Mouse (Mus musculus) liver, embryonic 16.5 days (tissue): ENCODE data around the gene Cavin1. TPM values are rescaled to one million over a fixed set of nuclear protein-coding genes. Genes with fewer than 3 reads are reported as not detected.

Experiments
- ATAC-seq: fragments of 200-750 bp; cut with Nextera tagmentation; 2 replicates; pipeline ENCODE4 v1.8.0; 2017; ENCODE audit warnings: low read depth, mild to moderate bottlenecking, moderate number of reproducible peaks, moderate library complexity
- H3K27ac ChIP-seq: fragments of 300-500 bp; sonication (generic); 2 replicates; pipeline ENCODE4 v1.5.1; 2014; ENCODE audit warnings: mild to moderate bottlenecking, low read length
- H3K27me3 ChIP-seq: fragments of 300-500 bp; sonication (generic); 2 replicates; pipeline ENCODE4 v1.6.1; 2014; ENCODE audit warnings: low read depth, low read length, mixed read lengths; ENCODE audit not compliant: control insufficient read depth, insufficient read depth
- H3K36me3 ChIP-seq: fragments of 300-500 bp; sonication (generic); 2 replicates; pipeline ENCODE4 v1.6.1; 2014; ENCODE audit warnings: mild to moderate bottlenecking; ENCODE audit not compliant: control insufficient read depth, insufficient read depth
- H3K4me1 ChIP-seq: fragments of 300-500 bp; sonication (generic); 2 replicates; pipeline ENCODE4 v1.6.1; 2014; ENCODE audit warnings: low read depth, low read length, mixed read lengths; ENCODE audit not compliant: control insufficient read depth
- H3K4me2 ChIP-seq: fragments of 300-500 bp; sonication (generic); 2 replicates; pipeline ENCODE4 v1.6.1; 2014; ENCODE audit warnings: low read depth, low read length, mixed read lengths
- H3K4me3 ChIP-seq: fragments of 300-500 bp; sonication (generic); 2 replicates; pipeline ENCODE4 v1.5.1; 2014; ENCODE audit warnings: low read depth, mild to moderate bottlenecking, low read length
- H3K9ac ChIP-seq: fragments of 300-500 bp; sonication (generic); 2 replicates; pipeline ENCODE4 v1.6.1; 2014; ENCODE audit warnings: low read depth, low read length
- H3K9me3 ChIP-seq: fragments of 300-500 bp; sonication (generic); replicated peaks from 2 replicates; pipeline ENCODE4 v1.6.1; 2016; ENCODE audit warnings: low read length; ENCODE audit not compliant: control insufficient read depth
- WGBS: fragments of 180-500 bp; shearing (Covaris S2); extraction: QIAGEN DNeasy Blood & Tissue Kit; methylation state at CpG from one replicate; pipeline ENCODE4 v1.1.7; 2014; ENCODE audit not compliant: insufficient replicate concordance; 5-methylcytosine and 5-hydroxymethylcytosine counted together
- polyA plus RNA-seq: library from polyadenylated mRNA; unstranded; fragments of >200 nt; fragmentation: Nextera tagmentation; extraction: Ambion mirVana; gene quantifications from 2 replicates; pipeline ENCODE4 v1.2.1, GENCODE M21; 2015

Cavin1 gene
- polyA plus RNA-seq, 1 experiment from 2014 or later: 29.7 TPM

DNA sequence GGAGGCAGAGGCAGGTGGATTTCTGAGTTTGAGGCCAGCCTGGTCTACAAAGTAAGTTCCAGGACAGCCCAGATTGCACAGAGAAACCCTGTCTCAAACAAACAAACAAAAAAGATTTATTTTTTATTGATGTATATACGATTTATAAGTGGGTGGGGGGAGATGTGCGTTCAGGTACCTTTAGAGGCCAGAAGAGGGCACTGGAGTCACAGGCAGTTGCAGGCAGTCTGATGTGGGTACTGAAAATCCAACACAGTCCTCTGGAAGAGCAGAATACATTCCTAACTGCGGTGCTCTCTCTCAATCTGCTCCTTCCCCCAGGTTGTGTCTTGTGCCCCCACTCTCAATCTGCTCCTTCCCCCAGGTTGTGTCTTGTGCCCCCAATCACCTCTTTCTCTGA lies 14.9 kb upstream of the Cavin1 start:
- 57% methylated on average over 3 of the region's 3 CpGs for WGBS
- no peaks in the 10 kb centered on the region for H3K36me3 ChIP-seq
- no peaks in the 10 kb centered on the region for H3K9me3 ChIP-seq
- ATAC-seq: no peak
- H3K27ac ChIP-seq: no peak overlapping the region
- H3K9ac ChIP-seq: no peak overlapping the region
- H3K4me3 ChIP-seq: no peak overlapping the region
- H3K27me3 ChIP-seq: no peaks in the 10 kb centered on the region
- H3K4me1 ChIP-seq: no peaks in the 10 kb centered on the region
- H3K4me2 ChIP-seq: no peak overlapping the region

DNA sequence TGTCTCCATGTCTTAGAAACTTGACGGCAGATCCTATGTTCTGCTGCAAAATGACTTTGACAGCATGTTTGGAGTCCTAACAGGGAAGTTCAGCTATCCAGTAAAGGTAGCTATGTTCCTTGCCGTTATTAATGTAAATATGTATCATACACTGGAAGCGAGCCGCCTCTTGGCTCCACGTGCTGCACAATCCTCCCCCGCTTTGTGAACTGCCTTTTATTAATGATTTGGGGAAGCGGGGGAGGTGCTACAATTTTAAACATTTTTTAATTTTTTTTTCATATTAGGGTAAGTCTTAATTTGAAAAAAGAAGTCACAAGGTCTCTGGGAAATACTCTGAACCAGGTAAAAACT lies 13.1 kb upstream of the Cavin1 start:
- Histone ChIP-seq H3K27me3 (no peaks in the 10 kb centered on the region), H3K4me3 (no peak overlapping the region), H3K27ac (no peak overlapping the region), H3K36me3 (no peaks in the 10 kb centered on the region), H3K9ac (no peak overlapping the region), H3K9me3 (no peaks in the 10 kb centered on the region), H3K4me2 (no peak overlapping the region), H3K4me1 (no peaks in the 10 kb centered on the region)
- WGBS: 66% methylated on average over 7 of the region's 7 CpGs
- ATAC-seq: no peak

DNA sequence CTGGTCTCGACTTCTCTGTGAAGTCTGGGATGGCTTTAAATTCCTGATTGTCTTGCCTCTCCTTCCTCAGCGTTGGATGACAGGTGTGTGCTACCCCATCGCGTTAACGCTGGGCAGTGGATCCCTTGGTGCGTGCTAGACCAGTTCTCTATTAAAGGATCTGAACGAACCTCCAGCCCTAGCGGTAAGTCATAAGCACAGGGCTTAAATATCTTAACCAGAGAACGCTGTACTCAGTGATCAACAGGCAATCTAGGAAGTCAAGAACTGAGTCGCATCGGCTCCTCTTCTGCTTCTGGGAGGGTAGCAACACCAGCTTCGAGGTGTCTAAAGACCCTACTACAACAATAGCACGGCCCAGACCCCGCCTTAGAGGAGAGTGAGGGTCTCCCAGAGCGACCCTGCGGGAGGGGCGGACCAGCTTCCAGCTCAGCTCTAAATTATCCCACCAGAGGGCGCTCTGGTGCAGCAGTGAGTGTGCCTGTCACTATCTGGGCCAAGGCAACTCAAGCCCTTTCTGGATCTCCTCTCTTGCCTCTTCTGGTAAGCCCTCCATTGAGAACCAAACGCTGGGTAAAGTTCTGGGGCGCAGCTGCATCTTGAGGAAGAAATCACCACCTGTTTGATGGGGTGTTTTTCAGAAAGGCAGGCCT lies 12.6 kb upstream of the Cavin1 start:
- Histone ChIP-seq H3K4me2 (peak overlapping the region; percentile 35), H3K4me3 (peak overlapping the region; percentile 25), H3K4me1 (no peaks in the 10 kb centered on the region), H3K36me3 (no peaks in the 10 kb centered on the region), H3K27me3 (no peaks in the 10 kb centered on the region), H3K9ac (0 out of 2 replicates have a peak overlapping the region, but pooled peaks have one; percentile 3), H3K9me3 (no peaks in the 10 kb centered on the region), H3K27ac (no peak overlapping the region)
- WGBS: 3% methylated on average over 20 of the region's 20 CpGs
- ATAC-seq: 0 out of 2 replicates have a peak, but pooled peaks have one; percentile 40

DNA sequence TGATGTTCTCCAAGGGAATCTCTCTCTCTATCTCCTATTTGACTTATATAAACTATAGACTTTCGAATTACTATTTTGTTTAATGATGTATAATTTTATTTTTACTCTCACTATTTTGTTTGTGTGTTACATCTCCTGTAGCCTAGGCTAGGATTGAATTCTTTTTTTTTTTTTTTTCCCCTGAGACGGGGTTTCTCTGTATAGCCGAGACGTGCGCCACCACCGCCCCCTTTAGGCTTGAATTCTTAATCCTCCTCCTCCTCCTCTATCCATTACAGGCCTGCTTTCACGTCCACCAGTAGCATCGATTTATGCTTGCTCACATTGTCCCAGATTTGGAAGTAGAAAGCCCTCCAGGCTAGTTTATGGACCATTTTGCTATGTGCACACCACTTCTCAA lies 11.4 kb upstream of the Cavin1 start:
- H3K4me1 ChIP-seq: no peaks in the 10 kb centered on the region
- H3K27ac ChIP-seq: no peak overlapping the region
- H3K9me3 ChIP-seq: no peaks in the 10 kb centered on the region
- H3K4me3 ChIP-seq: no peak overlapping the region
- H3K9ac ChIP-seq: no peak overlapping the region
- no peak for ATAC-seq
- no peaks in the 10 kb centered on the region for H3K27me3 ChIP-seq
- 34% methylated on average over 8 of the region's 8 CpGs for WGBS
- no peak overlapping the region for H3K4me2 ChIP-seq
- H3K36me3 ChIP-seq: no peaks in the 10 kb centered on the region

DNA sequence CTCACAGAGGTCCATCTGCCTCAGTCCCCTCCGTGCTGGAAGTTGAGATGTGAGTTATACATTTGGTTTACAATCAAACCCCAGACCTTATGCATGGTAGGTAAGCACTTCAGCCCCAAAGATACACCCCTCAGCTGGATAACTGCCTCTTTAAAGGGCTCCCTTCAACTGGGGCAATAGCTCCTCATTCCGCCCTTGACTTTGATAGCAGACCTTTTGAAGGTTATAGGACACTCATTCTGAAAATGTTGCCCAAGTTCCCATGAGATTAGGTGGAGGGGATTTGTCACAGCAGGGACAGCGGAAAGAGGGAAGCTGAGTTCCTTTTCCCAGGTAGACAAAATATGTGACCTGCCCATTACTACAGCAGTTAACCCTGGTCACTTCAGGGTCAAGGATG lies 10.5 kb upstream of the Cavin1 start:
- H3K27me3 ChIP-seq: no peaks in the 10 kb centered on the region
- H3K4me3 ChIP-seq: no peak overlapping the region
- H3K9me3 ChIP-seq: no peaks in the 10 kb centered on the region
- H3K4me2 ChIP-seq: no peak overlapping the region
- 71% methylated on average over 3 of the region's 3 CpGs for WGBS
- H3K36me3 ChIP-seq: no peaks in the 10 kb centered on the region
- no peak for ATAC-seq
- H3K27ac ChIP-seq: no peak overlapping the region
- H3K9ac ChIP-seq: no peak overlapping the region
- H3K4me1 ChIP-seq: no peaks in the 10 kb centered on the region

DNA sequence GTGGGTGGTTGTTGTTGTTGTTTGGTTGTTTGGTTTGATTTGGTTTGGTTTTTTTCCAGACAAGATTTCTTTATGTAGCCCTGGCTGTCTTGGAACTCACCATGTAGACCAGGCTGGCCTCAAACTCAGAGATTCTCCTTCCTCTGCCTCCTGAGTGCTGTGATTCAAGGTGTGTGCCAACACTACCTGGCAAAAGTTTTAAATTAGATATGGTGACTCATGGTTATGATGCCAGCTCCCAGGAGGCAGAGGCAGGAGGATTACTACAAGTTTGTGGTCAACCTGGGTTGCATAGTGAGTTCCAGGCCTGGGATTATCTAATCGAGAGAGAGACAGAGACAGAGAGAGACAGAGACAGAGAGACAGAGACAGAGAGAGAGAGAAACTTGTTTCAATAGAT lies 9.8 kb upstream of the Cavin1 start:
- ATAC-seq: no peak
- no peak overlapping the region for H3K4me2 ChIP-seq
- H3K9me3 ChIP-seq: no peaks in the 10 kb centered on the region
- H3K4me1 ChIP-seq: no peaks in the 10 kb centered on the region
- 41% methylated on average over 1 of the region's 1 CpGs for WGBS
- peak overlapping the region; percentile 48 for H3K27ac ChIP-seq
- H3K9ac ChIP-seq: no peak overlapping the region
- no peaks in the 10 kb centered on the region for H3K27me3 ChIP-seq
- no peak overlapping the region for H3K4me3 ChIP-seq
- H3K36me3 ChIP-seq: no peaks in the 10 kb centered on the region

DNA sequence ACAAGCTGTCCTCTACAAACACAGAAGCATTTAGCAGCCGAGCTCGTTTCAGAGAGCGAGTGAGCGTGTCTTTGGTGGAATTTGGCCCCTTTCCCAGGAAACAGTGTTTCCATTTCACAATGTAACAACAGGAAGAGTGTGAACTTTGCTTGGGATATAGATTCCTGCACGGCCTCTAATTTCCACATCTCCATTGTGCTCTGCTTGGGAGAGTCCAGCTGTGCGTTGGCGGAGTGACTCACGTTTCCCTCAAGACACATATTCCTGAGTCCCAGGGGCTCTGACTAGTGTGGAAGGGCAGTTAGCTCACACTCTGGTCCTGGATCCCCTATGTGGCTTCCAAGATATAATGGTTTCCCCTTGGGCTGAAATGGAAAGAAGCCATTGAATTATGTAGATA lies 9.2 kb upstream of the Cavin1 start:
- Histone ChIP-seq H3K9ac (no peak overlapping the region), H3K27me3 (no peaks in the 10 kb centered on the region), H3K4me1 (no peaks in the 10 kb centered on the region), H3K4me2 (no peak overlapping the region), H3K4me3 (no peak overlapping the region), H3K36me3 (no peaks in the 10 kb centered on the region), H3K27ac (peak overlapping the region; percentile 54), H3K9me3 (no peaks in the 10 kb centered on the region)
- 46% methylated on average over 8 of the region's 8 CpGs for WGBS
- ATAC-seq: peak; percentile 80

DNA sequence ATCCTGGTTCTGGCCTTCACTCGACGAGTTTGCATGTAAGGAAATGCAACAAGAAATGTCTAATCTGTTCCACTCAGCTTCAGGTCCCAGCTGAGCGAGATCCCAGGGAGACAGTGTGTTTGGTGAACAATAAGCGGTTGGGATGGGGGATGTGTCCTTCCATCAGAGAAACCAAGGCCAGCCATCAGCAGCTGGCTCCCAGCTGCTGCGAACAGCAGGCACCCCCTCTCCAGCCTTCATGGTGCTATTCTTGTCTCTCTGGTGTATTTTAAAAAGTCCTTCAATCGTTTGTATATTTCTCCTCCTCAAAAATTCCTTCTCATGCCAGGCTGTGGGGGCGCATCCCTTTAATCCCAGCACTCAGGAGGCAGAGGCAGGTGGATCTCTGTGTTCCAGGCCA lies 4.6 kb upstream of the Cavin1 start:
- no peak overlapping the region for H3K9ac ChIP-seq
- H3K9me3 ChIP-seq: no peaks in the 10 kb centered on the region
- WGBS: 58% methylated on average over 7 of the region's 7 CpGs
- ATAC-seq: no peak
- no peak overlapping the region for H3K4me2 ChIP-seq
- peaks cover 24% of the 10 kb centered on the region for H3K27me3 ChIP-seq
- H3K4me3 ChIP-seq: no peak overlapping the region
- H3K4me1 ChIP-seq: peaks cover 3% of the 10 kb centered on the region; the same call in 1 of the 2 replicates
- H3K36me3 ChIP-seq: no peaks in the 10 kb centered on the region
- no peak overlapping the region for H3K27ac ChIP-seq

DNA sequence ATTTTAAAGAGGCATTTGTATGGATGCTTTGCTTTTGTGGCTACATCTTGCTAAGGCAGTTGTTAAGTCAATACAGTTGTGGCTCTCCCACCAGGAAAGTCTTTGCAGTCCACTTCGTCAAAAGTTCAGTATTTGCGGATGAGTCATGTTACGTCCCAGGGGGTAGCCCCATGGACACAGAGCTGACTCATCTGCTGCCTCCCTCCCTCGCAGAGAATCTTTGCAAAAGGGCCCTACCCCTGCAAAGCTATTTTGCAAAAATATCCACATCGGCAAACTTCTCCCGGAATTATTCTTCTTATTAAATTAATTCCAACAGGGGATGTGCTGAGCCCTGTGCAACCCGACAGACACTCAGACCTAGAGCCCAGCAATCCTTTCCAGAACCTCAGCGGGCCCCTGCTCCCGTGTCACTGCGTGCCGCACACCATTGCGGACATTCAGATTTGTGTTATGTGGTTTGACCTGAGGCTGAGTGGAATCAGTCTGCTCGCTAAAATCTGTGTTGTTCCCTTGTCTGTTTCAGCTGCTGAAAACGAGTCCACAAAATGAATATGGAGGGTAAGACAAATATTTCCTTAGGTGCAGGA lies 3.8 kb upstream of the Cavin1 start:
- WGBS: 62% methylated on average over 14 of the region's 14 CpGs

More for the DNA sequence above, 3.8 kb upstream of the Cavin1 start:
- Histone ChIP-seq H3K9ac (no peak overlapping the region), H3K27ac (no peak overlapping the region), H3K4me2 (no peak overlapping the region), H3K9me3 (no peaks in the 10 kb centered on the region), H3K4me3 (no peak overlapping the region), H3K27me3 (peaks cover 32% of the 10 kb centered on the region), H3K4me1 (peaks cover 9% of the 10 kb centered on the region; the same call in 1 of the 2 replicates), H3K36me3 (no peaks in the 10 kb centered on the region)
- no peak for ATAC-seq
